Mouse (Mus musculus) small intestine, adult 2 months (tissue): ENCODE measurements around the gene Atp8a2. TPM values are rescaled to one million over a fixed set of nuclear protein-coding genes. Genes with fewer than 3 reads are reported as not detected.
"Not testable (repeated sequence)": the region's sequence is repeated elsewhere in the genome, so short reads cannot be mapped to it uniquely, and the experiment has no call there.

Experiments
- H3K27ac ChIP-seq: fragments of 200-500 bp; 2 replicates; pipeline ENCODE4 v1.5.1; 2012; ENCODE audit warnings: low read depth, low read length, control low read depth, inconsistent platforms; ENCODE audit not compliant: insufficient read depth
- H3K27me3 ChIP-seq: fragments of 200-500 bp; 2 replicates; pipeline ENCODE4 v1.6.1; 2012; ENCODE audit warnings: mild to moderate bottlenecking, moderate library complexity, low read length, inconsistent platforms; ENCODE audit not compliant: control insufficient read depth, insufficient read depth
- H3K36me3 ChIP-seq: fragments of 200-500 bp; 2 replicates; pipeline ENCODE4 v1.6.1; 2012; ENCODE audit warnings: mild to moderate bottlenecking, low read length, control low read depth, inconsistent platforms; ENCODE audit not compliant: control insufficient read depth, insufficient read depth
- H3K4me1 ChIP-seq: fragments of 200-500 bp; 2 replicates; pipeline ENCODE4 v1.6.1; 2012; ENCODE audit warnings: low read length, inconsistent platforms, mixed read lengths; ENCODE audit not compliant: control insufficient read depth, insufficient read depth, insufficient read length
- H3K4me3 ChIP-seq: fragments of 200-500 bp; 2 replicates; pipeline ENCODE4 v1.5.1; 2012; ENCODE audit warnings: low read depth, mild to moderate bottlenecking, control low read depth, inconsistent platforms, low read length, moderate library complexity
- CTCF ChIP-seq: fragments of 200-500 bp; IDR thresholded peaks from 2 replicates; pipeline ENCODE4 v1.5.1; 2012; ENCODE audit warnings: low read depth, mild to moderate bottlenecking, control low read depth, inconsistent platforms, low read length, moderate library complexity, mixed read lengths; ENCODE audit not compliant: insufficient replicate concordance, insufficient read length; ENCODE audit errors: extremely low read depth
- POLR2A ChIP-seq: fragments of 200-500 bp; IDR thresholded peaks from 2 replicates; pipeline ENCODE4 v1.6.1; 2012; ENCODE audit warnings: low read depth, mild to moderate bottlenecking, control low read depth, inconsistent platforms, low read length, moderate library complexity
- WGBS: fragments of 180-500 bp; shearing (Covaris S2); methylation state at CpG from one replicate; pipeline ENCODE4 v1.1.7; 2018; 5-methylcytosine and 5-hydroxymethylcytosine counted together
- polyA plus RNA-seq: library from polyadenylated mRNA; depleted of rRNA; stranded (reverse); fragments of >200 nt; gene quantifications from 2 replicates; pipeline ENCODE4 v1.2.3, GENCODE M21; 2012

The Atp8a2 gene
- polyA plus RNA-seq, 1 experiment = 3.7 TPM

DNA sequence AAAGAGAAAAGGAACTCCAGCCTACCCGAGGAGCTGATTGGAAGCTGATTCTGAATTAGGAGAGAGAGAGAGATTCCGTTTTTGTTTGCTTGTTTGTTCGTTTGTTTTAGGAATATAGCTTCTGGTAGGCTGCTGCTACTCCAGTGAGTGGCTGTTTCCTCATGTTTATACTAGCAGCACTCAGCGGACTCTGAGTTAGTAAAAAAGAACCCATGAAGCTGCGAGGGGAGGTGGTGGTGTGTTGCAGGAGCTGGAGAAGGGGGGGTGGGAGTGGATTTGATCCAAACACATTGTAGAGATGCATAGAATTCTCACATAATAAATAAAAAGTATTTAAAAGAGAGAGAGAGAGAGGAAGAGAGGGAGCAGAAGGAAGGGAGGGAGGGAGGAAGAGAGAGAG, 367.4 kb downstream of the Atp8a2 start:
- 74% methylated on average over 5 of the region's 5 CpGs for WGBS

DNA sequence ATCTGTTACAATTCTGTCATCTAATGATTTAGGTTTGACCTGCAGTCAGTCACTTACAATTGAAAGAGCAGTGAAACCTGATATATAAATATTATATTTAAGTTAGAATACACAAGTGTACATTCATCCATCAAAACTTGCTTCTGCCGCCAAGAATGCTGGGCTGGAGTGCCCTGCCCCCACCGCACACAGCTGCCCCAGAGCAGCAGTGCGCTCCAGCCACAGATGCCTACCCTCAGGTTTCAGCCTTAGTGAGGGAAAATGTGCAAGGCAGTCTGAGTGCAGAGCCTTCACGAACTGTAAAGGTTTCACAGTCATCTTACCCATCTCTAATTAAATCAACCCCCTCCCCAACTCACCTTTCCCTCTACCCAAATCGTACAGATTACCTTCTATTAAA, 369.6 kb downstream of the Atp8a2 start:
- 82% methylated on average over 5 of the region's 5 CpGs for WGBS
- Histone ChIP-seq H3K4me3 (no peak overlapping the region), H3K27ac (no peak overlapping the region), H3K4me1 (no peaks in the 10 kb centered on the region), H3K36me3 (no peaks in the 10 kb centered on the region), H3K27me3 (no peaks in the 10 kb centered on the region)
- TF ChIP-seq CTCF (no peak), POLR2A (no peak)

More for the DNA sequence above, 367.4 kb downstream of the Atp8a2 start:
- Histone ChIP-seq H3K4me1 (no peaks in the 10 kb centered on the region), H3K27ac (no peak overlapping the region), H3K4me3 (no peak overlapping the region), H3K36me3 (no peaks in the 10 kb centered on the region), H3K27me3 (no peaks in the 10 kb centered on the region)
- TF ChIP-seq POLR2A (no peak), CTCF (no peak)

- no peak overlapping the region for H3K4me3 ChIP-seq
- no peak overlapping the region for H3K27ac ChIP-seq
- WGBS = 54% methylated on average over 3 of the region's 3 CpGs
- no peak for TF ChIP-seq CTCF
- H3K27me3 ChIP-seq = no peaks in the 10 kb centered on the region
- 0 out of 2 replicates have a peak, but pooled peaks cover 2% of the 10 kb centered on the region for H3K4me1 ChIP-seq
- H3K36me3 ChIP-seq = no peaks in the 10 kb centered on the region
Observed at GRCm38 (mm10) chr14:59820115-59820419, 376.9 kb downstream of the Atp8a2 start.

DNA sequence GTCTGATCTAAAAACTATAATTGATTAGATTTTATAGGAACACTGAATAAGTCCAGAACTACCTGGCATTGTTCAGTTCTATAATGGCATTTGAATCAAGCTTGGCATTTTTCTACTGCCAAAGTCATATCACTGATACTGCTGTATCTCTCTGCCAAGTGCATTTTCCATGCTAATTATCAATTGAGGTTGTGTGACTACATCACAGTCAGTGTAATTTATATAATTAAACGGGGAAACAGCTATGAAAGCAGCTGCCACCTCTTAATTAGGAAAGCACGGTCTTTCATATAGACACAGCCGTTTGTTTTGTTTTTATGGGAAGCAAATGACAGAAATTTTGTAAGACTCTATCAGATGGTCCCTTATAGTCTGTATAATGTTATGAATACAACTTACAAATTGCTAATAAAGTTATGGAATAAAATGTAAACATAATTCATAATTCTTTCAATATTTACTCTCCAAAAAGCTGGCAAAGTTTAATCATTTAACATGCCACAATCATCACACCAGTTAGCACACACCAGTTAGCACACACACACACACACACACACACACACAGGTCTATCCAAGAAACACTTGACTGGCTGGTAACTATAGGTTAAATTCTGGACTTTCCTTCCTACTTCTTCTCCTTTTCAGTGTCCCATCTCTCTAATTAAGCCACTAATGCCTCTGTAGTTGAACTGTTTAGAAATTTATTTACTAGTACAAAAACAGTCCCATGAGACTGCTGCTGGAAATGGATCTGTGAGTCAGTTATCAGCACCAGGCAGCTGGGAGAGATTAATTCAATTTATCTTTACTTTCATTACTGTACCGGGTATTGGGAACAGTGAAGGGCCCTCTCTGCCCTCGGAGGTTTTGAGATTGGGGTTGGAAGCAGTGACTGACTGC, 377.5 kb downstream of the Atp8a2 start:
- Histone ChIP-seq H3K4me1 (0 out of 2 replicates have a peak, but pooled peaks cover 2% of the 10 kb centered on the region), H3K4me3 (no peak overlapping the region), H3K27me3 (no peaks in the 10 kb centered on the region), H3K36me3 (no peaks in the 10 kb centered on the region), H3K27ac (no peak overlapping the region)
- WGBS = 38% methylated on average over 5 of the region's 5 CpGs
- TF ChIP-seq POLR2A = no peak
- TF ChIP-seq CTCF = no peak

- H3K36me3 ChIP-seq, H3K27me3 ChIP-seq, H3K4me3 ChIP-seq, H3K27ac ChIP-seq: not testable (repeated sequence)
- 86% methylated on average over 2 of the region's 2 CpGs for WGBS
- peaks cover 14% of the 10 kb centered on the region for H3K4me1 ChIP-seq
Observed at GRCm38 (mm10) chr14:59810316-59810715, 386.7 kb downstream of the Atp8a2 start.

DNA sequence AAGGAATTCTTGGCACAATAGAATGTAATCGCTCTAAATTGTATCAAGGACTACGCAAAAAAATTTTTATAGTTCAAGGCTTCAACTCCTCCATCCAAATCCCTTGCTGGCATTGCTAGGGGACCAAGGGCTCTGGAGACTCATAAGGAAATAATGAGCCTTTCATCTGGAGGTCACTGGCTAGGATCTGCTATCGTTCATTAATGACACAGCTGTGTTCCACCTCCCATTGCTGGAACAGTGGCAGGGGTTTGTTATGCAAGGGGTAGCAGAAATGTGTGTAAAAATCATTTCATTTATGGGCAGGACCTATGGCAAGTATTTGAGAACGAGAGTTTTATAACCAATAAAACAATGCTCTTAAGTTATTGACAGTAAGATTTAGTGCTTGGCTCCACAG, 387.2 kb downstream of the Atp8a2 start:
- no peak for TF ChIP-seq CTCF
- no peak for TF ChIP-seq POLR2A
- no peaks in the 10 kb centered on the region for H3K27me3 ChIP-seq
- H3K27ac ChIP-seq = no peak overlapping the region
- WGBS = 60% methylated on average over 4 of the region's 4 CpGs
- no peaks in the 10 kb centered on the region for H3K36me3 ChIP-seq
- peaks cover 14% of the 10 kb centered on the region for H3K4me1 ChIP-seq
- no peak overlapping the region for H3K4me3 ChIP-seq

- Histone ChIP-seq H3K4me3 (no peak overlapping the region), H3K4me1 (peaks cover 14% of the 10 kb centered on the region), H3K27ac (peak overlapping the region; percentile 60), H3K36me3 (no peaks in the 10 kb centered on the region), H3K27me3 (no peaks in the 10 kb centered on the region)
- WGBS = 34% methylated on average over 7 of the region's 7 CpGs
- no peak for TF ChIP-seq POLR2A
- TF ChIP-seq CTCF = no peak
Observed at GRCm38 (mm10) chr14:59807528-59808300, 389.3 kb downstream of the Atp8a2 start.
